25 mouse cellular contexts compared by ENCODE assay signal in genomic region chr1:51635881-51636515, GRCm38 (mm10).
DNase-seq lines count a peak whose midpoint lies in the region; ATAC-seq and TF ChIP-seq lines count a peak whose summit lies in the region.
"Had no signal": no experiment of that assay in that cellular context is flagged by ENCODE, and none has a peak within 500 bp of the region (broad histone marks: within the 10 kb centered on the region; RNA-seq: fewer than 3 reads in every experiment).

No protein-coding gene starts in this region.

- 39% methylated on average over 7 of the region's 7 CpGs for WGBS in liver, embryonic 13.5 days (ENCODE audit: insufficient replicate concordance)
- 40% methylated on average over 7 of the region's 7 CpGs for WGBS in liver, embryonic 12.5 days (ENCODE audit: insufficient replicate concordance)
- WGBS in neural tube, embryonic 15.5 days, result 32% methylated on average over 7 of the region's 7 CpGs

- TF ChIP-seq POLR2A in brain, embryonic 14.5 days (IDR thresholded peaks at IDR 0.05; ENCODE audit: borderline replicate concordance, extremely low read depth, insufficient read depth, insufficient read length, poor library complexity, severe bottlenecking), result no peak

- no peaks in the 10 kb centered on the region for H3K9me3 ChIP-seq in liver, embryonic 13.5 days (replicated peaks)
- no peaks in the 10 kb centered on the region for H3K9me3 ChIP-seq in liver, embryonic 12.5 days (replicated peaks)
- no peaks in the 10 kb centered on the region for H3K9me3 ChIP-seq in neural tube, embryonic 15.5 days (replicated peaks)
- H3K9me3 ChIP-seq: forebrain, embryonic 12.5 days; intestine, embryonic 15.5 days; lung, embryonic 15.5 days; midbrain, embryonic 10.5 days had no signal

- H3K27ac ChIP-seq in liver, embryonic 13.5 days, result no peak overlapping the region
- H3K27ac ChIP-seq in liver, embryonic 12.5 days, result no peak overlapping the region
- peak overlapping the region; percentile 11; the same call in 1 of the 2 replicates for H3K27ac ChIP-seq in neural tube, embryonic 15.5 days (replicated peaks)
- H3K27ac ChIP-seq: forebrain, embryonic 12.5 days; hindbrain, postnatal 0 days; intestine, embryonic 15.5 days; lung, embryonic 15.5 days; stomach, postnatal 0 days had no signal

- DNase-seq in cerebellum, adult 11-12 months, result peak; percentile 35
- DNase-seq in cerebellum, postnatal 14 days, result no peak
- DNase-seq in liver, embryonic 13.5 days, result peak; percentile 50
- DNase-seq in brain, embryonic 14.5 days (ENCODE audit: low read depth), result peak; percentile 28
- no peak for DNase-seq in ovary, adult 18-20 months (ENCODE audit: low spot score)
- DNase-seq: adrenal gland, postnatal 14 days; gastrocnemius, postnatal 10 days; heart, postnatal 14 days; kidney, adult 2 months; kidney, postnatal 4 days; right cerebral cortex, adult 18-20 months; spleen, adult 18-20 months; thymus, adult 18-20 months; thymus, postnatal 25 days had no signal

- H3K36me3 ChIP-seq in liver, embryonic 13.5 days, result no peaks in the 10 kb centered on the region
- no peaks in the 10 kb centered on the region for H3K36me3 ChIP-seq in liver, embryonic 12.5 days
- no peaks in the 10 kb centered on the region for H3K36me3 ChIP-seq in neural tube, embryonic 15.5 days
- H3K36me3 ChIP-seq: forebrain, embryonic 12.5 days; intestine, embryonic 15.5 days; lung, embryonic 15.5 days; midbrain, embryonic 10.5 days had no signal

- H3K9ac ChIP-seq in liver, embryonic 13.5 days, result no peak overlapping the region
- no peak overlapping the region for H3K9ac ChIP-seq in liver, embryonic 12.5 days
- no peak overlapping the region for H3K9ac ChIP-seq in neural tube, embryonic 15.5 days (replicated peaks)
- H3K9ac ChIP-seq: forebrain, embryonic 12.5 days; intestine, embryonic 15.5 days; lung, embryonic 15.5 days had no signal

- H3K4me2 ChIP-seq in liver, embryonic 13.5 days, result no peak overlapping the region
- H3K4me2 ChIP-seq in liver, embryonic 12.5 days, result no peak overlapping the region
- no peak overlapping the region for H3K4me2 ChIP-seq in neural tube, embryonic 15.5 days
- H3K4me2 ChIP-seq: forebrain, embryonic 12.5 days; intestine, embryonic 15.5 days; lung, embryonic 15.5 days had no signal

- no peak for ATAC-seq in liver, embryonic 13.5 days (ENCODE audit: low read depth)
- no peak for ATAC-seq in liver, embryonic 12.5 days
- peak; percentile 24; the same call in 1 of the 2 replicates for ATAC-seq in neural tube, embryonic 15.5 days (ENCODE audit: low FRiP score)
- ATAC-seq: hindbrain, postnatal 0 days; intestine, embryonic 15.5 days; midbrain, embryonic 16.5 days had no signal

- no peak overlapping the region for H3K4me3 ChIP-seq in liver, embryonic 13.5 days (replicated peaks)
- no peak overlapping the region for H3K4me3 ChIP-seq in liver, embryonic 12.5 days
- H3K4me3 ChIP-seq in neural tube, embryonic 15.5 days (replicated peaks), result no peak overlapping the region
- H3K4me3 ChIP-seq: erythroblast, embryonic 14.5 days; forebrain, embryonic 12.5 days; intestine, embryonic 15.5 days; lung, embryonic 15.5 days; midbrain, embryonic 10.5 days; myocyte had no signal

- no peak for TF ChIP-seq CTCF in brain, embryonic 14.5 days (IDR thresholded peaks at IDR 0.05; ENCODE audit: borderline replicate concordance, extremely low read depth, insufficient read depth, insufficient read length)

- no peaks in the 10 kb centered on the region for H3K4me1 ChIP-seq in liver, embryonic 13.5 days (replicated peaks)
- no peaks in the 10 kb centered on the region for H3K4me1 ChIP-seq in liver, embryonic 12.5 days
- peaks cover 12% of the 10 kb centered on the region for H3K4me1 ChIP-seq in neural tube, embryonic 15.5 days
- H3K4me1 ChIP-seq: intestine, embryonic 15.5 days; lung, embryonic 15.5 days had no signal

- H3K27me3 ChIP-seq in liver, embryonic 13.5 days, result no peaks in the 10 kb centered on the region
- H3K27me3 ChIP-seq in liver, embryonic 12.5 days (replicated peaks), result no peaks in the 10 kb centered on the region
- H3K27me3 ChIP-seq in neural tube, embryonic 15.5 days (replicated peaks), result no peaks in the 10 kb centered on the region
- H3K27me3 ChIP-seq: forebrain, embryonic 12.5 days; intestine, embryonic 15.5 days; lung, embryonic 15.5 days had no signal

Comparison
In these comparisons a context has a peak if more than half of its experiments do, and no peak if none do; other contexts are left out.
1. DNase-seq: peak in cerebellum, adult 11-12 months (single experiment), liver, embryonic 13.5 days (single experiment) and brain, embryonic 14.5 days (single experiment); none in cerebellum, postnatal 14 days (0 of 2) and ovary, adult 18-20 months (single experiment).